In genomic region chr14:13593321-13593940, GRCm38 (mm10) we compare ENCODE assay signal across 28 mouse cellular contexts.
A peak's percentile ranks its signal among the peaks of the same experiment; 100 is the strongest.
DNase-seq lines count a peak whose midpoint lies in the region; ATAC-seq and TF ChIP-seq lines count a peak whose summit lies in the region.
"Had no signal": no experiment of that assay in that cellular context is flagged by ENCODE, and none has a peak within 500 bp of the region (broad histone marks: within the 10 kb centered on the region; RNA-seq: fewer than 3 reads in every experiment).

No protein-coding gene starts in this region.

- peak; percentile 75 for ATAC-seq in frontal cortex, adult (ENCODE audit: low TSS enrichment)
- ATAC-seq: intestine, postnatal 0 days; midbrain, embryonic 15.5 days had no signal

- no peaks in the 10 kb centered on the region for H3K27me3 ChIP-seq in MEL (ENCODE audit: control insufficient read depth in 1 of 2, insufficient read depth in 2 of 2, low read length in 2 of 2)
- H3K27me3 ChIP-seq: heart, embryonic 13.5 days; limb, embryonic 13.5 days; lung, embryonic 15.5 days; midbrain, embryonic 15.5 days; neural tube, embryonic 15.5 days had no signal

- no peak overlapping the region for H3K4me3 ChIP-seq in MEL (ENCODE audit: control insufficient read depth in 1 of 2, insufficient read depth in 1 of 2, low read depth in 2 of 2, low read length in 2 of 2)
- H3K4me3 ChIP-seq: erythroblast, embryonic 14.5 days; heart, embryonic 13.5 days; limb, embryonic 13.5 days; lung, embryonic 15.5 days; midbrain, embryonic 10.5 days; midbrain, embryonic 15.5 days; neural tube, embryonic 15.5 days had no signal

- H3K4me1 ChIP-seq in MEL (ENCODE audit: control insufficient read depth in 1 of 2, insufficient read depth in 2 of 2, low read length in 2 of 2): no peaks in the 10 kb centered on the region
- H3K4me1 ChIP-seq: heart, embryonic 13.5 days; limb, embryonic 13.5 days; lung, embryonic 15.5 days; midbrain, embryonic 10.5 days; midbrain, embryonic 15.5 days; neural tube, embryonic 15.5 days had no signal

- no peaks in the 10 kb centered on the region for H3K9me3 ChIP-seq in MEL (replicated peaks; ENCODE audit: insufficient read depth, low read length)
- H3K9me3 ChIP-seq: heart, embryonic 13.5 days; limb, embryonic 13.5 days; lung, embryonic 15.5 days; midbrain, embryonic 10.5 days; midbrain, embryonic 15.5 days; neural tube, embryonic 15.5 days had no signal

- H3K9ac ChIP-seq in MEL (ENCODE audit: control insufficient read depth, low read depth, low read length, poor library complexity, severe bottlenecking): no peak overlapping the region
- H3K9ac ChIP-seq: heart, embryonic 13.5 days; hindbrain, embryonic 14.5 days; limb, embryonic 13.5 days; lung, embryonic 15.5 days; midbrain, embryonic 15.5 days; neural tube, embryonic 15.5 days had no signal

- no peaks in the 10 kb centered on the region for H3K79me2 ChIP-seq in MEL (ENCODE audit: control insufficient read depth, insufficient read depth, low read length, poor library complexity)

- no peak for DNase-seq in frontal cortex, postnatal 10 days (ENCODE audit: low spot score in 2 of 2)
- DNase-seq in layer of hippocampus, adult 9-11 months: peak; percentile 14
- DNase-seq in layer of hippocampus, postnatal 10 days (ENCODE audit: low spot score in 2 of 2): no peak
- no peak for DNase-seq in MEL (ENCODE audit: low read depth, low spot score)
- peak; percentile 8 for DNase-seq in brain, embryonic 18.5 days (ENCODE audit: low read depth, low spot score)
- DNase-seq in cerebellum, postnatal 25 days: no peak
- DNase-seq: adrenal gland, postnatal 10 days; B cell, adult 2 months; cerebellum, adult 11-12 months; cerebellum, adult 9-11 months; gastrocnemius, postnatal 10 days; heart, postnatal 10 days; kidney, adult 9 months; kidney, postnatal 14 days; right cerebral cortex, postnatal 4 days; thymus, adult 2 months; thymus, postnatal 4 days had no signal

- TF ChIP-seq RAD21 in MEL (IDR thresholded peaks at IDR 0.05; ENCODE audit: low read depth, low read length): no peak

- H3K36me3 ChIP-seq in MEL (ENCODE audit: control insufficient read depth in 1 of 2, insufficient read depth in 2 of 2, low read length in 2 of 2): no peaks in the 10 kb centered on the region
- H3K36me3 ChIP-seq: heart, embryonic 13.5 days; limb, embryonic 13.5 days; lung, embryonic 15.5 days; midbrain, embryonic 10.5 days; midbrain, embryonic 15.5 days; neural tube, embryonic 15.5 days had no signal

- H3K27ac ChIP-seq in MEL (ENCODE audit: control insufficient read depth, low read depth, low read length): no peak overlapping the region
- H3K27ac ChIP-seq: heart, embryonic 13.5 days; hindbrain, embryonic 14.5 days; limb, embryonic 13.5 days; lung, embryonic 15.5 days; midbrain, embryonic 10.5 days; midbrain, embryonic 15.5 days; neural tube, embryonic 15.5 days; stomach, postnatal 0 days had no signal

- no peak for TF ChIP-seq EP300 in MEL (IDR thresholded peaks at IDR 0.05; ENCODE audit: low read depth in 1 of 2, low read length in 2 of 2)

- no peak for TF ChIP-seq CTCF in MEL (IDR thresholded peaks at IDR 0.05 in 2 of 3, conservative IDR thresholded peaks at IDR 0.05 in 1 of 3; ENCODE audit: control insufficient read depth in 1 of 3, insufficient read depth in 1 of 3, low read depth in 2 of 3, low read length in 3 of 3, poor library complexity in 1 of 3, severe bottlenecking in 1 of 3)

- no peak for TF ChIP-seq POLR2A in MEL (IDR thresholded peaks at IDR 0.05; ENCODE audit: control insufficient read depth in 1 of 2, insufficient read depth in 1 of 2, low read depth in 1 of 2, low read length in 2 of 2, poor library complexity in 1 of 2)

TF ChIP-seq in MEL, 35 proteins besides CTCF, POLR2A, EP300 and RAD21:
- TF ChIP-seq MYC (IDR thresholded peaks at IDR 0.05; ENCODE audit: low read depth, low read length) (no peak), ETS1 (IDR thresholded peaks at IDR 0.05; ENCODE audit: low read depth, low read length) (peak; percentile 21; the same call in 1 of the 2 replicates), CHD2 (IDR thresholded peaks at IDR 0.05; ENCODE audit: low read length) (no peak)
TF ChIP-seq in MEL: peak in this region for 1.

Comparison
In these comparisons a context has a peak if more than half of its experiments do, and no peak if none do; other contexts are left out.
1. DNase-seq: peak in layer of hippocampus, adult 9-11 months (single experiment) and brain, embryonic 18.5 days (single experiment); none in frontal cortex, postnatal 10 days (0 of 2), layer of hippocampus, postnatal 10 days (0 of 2), MEL (single experiment) and cerebellum, postnatal 25 days (0 of 2).